Mouse (Mus musculus) forebrain, embryonic 15.5 days (tissue): ENCODE measurements around the gene Gm10645. TPM values are rescaled to one million over a fixed set of nuclear protein-coding genes. Genes with fewer than 3 reads are reported as not detected.

Experiments
- ATAC-seq: fragments of 200-750 bp; cut with Nextera tagmentation; replicated peaks from 2 replicates; pipeline ENCODE4 v1.8.0; 2017; ENCODE audit warnings: mild to moderate bottlenecking, moderate TSS enrichment, moderate library complexity
- H3K27ac ChIP-seq: fragments of 300-500 bp; sonication (generic); replicated peaks from 2 replicates; pipeline ENCODE4 v1.5.1; 2015; ENCODE audit warnings: mild to moderate bottlenecking, inconsistent platforms
- H3K27me3 ChIP-seq: fragments of 300-500 bp; sonication (generic); 2 replicates; pipeline ENCODE4 v1.6.1; 2015; ENCODE audit warnings: inconsistent platforms
- H3K36me3 ChIP-seq: fragments of 300-500 bp; sonication (generic); 2 replicates; pipeline ENCODE4 v1.6.1; 2015; ENCODE audit warnings: mild to moderate bottlenecking, inconsistent platforms
- H3K4me1 ChIP-seq: fragments of 300-500 bp; sonication (generic); 2 replicates; pipeline ENCODE4 v1.6.1; 2015; ENCODE audit warnings: inconsistent platforms
- H3K4me2 ChIP-seq: fragments of 300-500 bp; sonication (generic); replicated peaks from 2 replicates; pipeline ENCODE4 v1.6.1; 2015; ENCODE audit warnings: mild to moderate bottlenecking, inconsistent platforms
- H3K4me3 ChIP-seq: fragments of 300-500 bp; sonication (generic); 2 replicates; pipeline ENCODE4 v1.5.1; 2015; ENCODE audit warnings: mild to moderate bottlenecking, inconsistent platforms
- H3K9ac ChIP-seq: fragments of 300-500 bp; sonication (generic); replicated peaks from 2 replicates; pipeline ENCODE4 v1.6.1; 2015; ENCODE audit warnings: mild to moderate bottlenecking, inconsistent platforms
- H3K9me3 ChIP-seq: fragments of 300-500 bp; sonication (generic); 2 replicates; pipeline ENCODE4 v1.6.1; 2016; ENCODE audit warnings: inconsistent platforms
- WGBS: fragments of 180-500 bp; shearing (Covaris S2); methylation state at CpG from one replicate; pipeline ENCODE4 v1.1.7; 2015; ENCODE audit warnings: mixed read lengths; 5-methylcytosine and 5-hydroxymethylcytosine counted together
- polyA plus RNA-seq: library from polyadenylated mRNA; unstranded; fragments of >200 nt; fragmentation: Nextera tagmentation; extraction: Ambion mirVana; gene quantifications from 2 replicates; pipeline ENCODE4 v1.2.1, GENCODE M21; 2015

Gene Gm10645
- polyA plus RNA-seq, 1 experiment from 2014 or later = 8.1 TPM

DNA sequence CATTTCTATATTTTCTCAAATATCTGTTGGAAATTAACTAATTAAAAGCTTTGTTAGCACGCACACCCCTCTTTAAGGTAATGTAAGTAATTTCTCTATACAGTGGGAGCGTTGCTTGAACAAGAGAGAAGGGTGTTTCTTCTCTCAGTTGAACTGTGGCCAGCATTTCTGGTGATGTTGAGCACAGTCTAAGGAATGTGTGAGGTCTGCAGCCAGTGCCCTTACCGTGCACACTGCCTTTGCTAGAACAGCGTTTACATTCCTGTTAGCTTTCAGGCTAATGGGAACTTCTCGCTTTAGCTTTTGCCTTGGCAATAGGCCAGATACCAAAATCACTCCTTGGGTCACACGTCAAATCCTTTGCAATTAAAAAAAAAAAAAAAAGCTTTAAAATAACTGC, 20.4 kb upstream of the Gm10645 start:
- peaks cover 14% of the 10 kb centered on the region for H3K4me1 ChIP-seq
- H3K4me3 ChIP-seq = no peak overlapping the region
- no peak for ATAC-seq
- no peaks in the 10 kb centered on the region for H3K36me3 ChIP-seq
- H3K27me3 ChIP-seq = no peaks in the 10 kb centered on the region
- peak overlapping the region; percentile 77 for H3K27ac ChIP-seq
- no peaks in the 10 kb centered on the region for H3K9me3 ChIP-seq
- H3K4me2 ChIP-seq = no peak overlapping the region
- no peak overlapping the region for H3K9ac ChIP-seq
- WGBS = 54% methylated on average over 6 of the region's 6 CpGs

DNA sequence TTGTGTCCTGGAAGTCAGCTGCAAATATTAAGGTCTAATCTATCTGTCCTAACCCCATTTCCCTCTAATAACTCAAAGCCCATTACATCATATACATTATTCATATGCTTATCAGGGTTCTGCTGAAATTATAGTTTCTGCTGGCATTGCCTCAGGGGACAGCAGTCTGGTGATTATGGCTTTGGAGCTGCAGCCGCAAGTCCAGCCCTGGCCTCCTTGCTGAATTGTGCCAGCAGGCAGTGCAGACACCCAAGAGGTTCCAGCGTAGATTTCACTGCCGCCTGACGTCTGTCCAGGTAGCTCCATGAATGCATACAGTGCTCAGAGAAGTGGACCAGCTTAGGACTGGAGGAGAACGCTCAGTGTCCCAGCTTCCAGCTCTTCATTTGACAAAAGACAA, 16.8 kb upstream of the Gm10645 start:
- H3K27ac ChIP-seq = 0 out of 2 replicates have a peak overlapping the region, but pooled peaks have one; percentile 9
- no peak overlapping the region for H3K4me2 ChIP-seq
- H3K9me3 ChIP-seq = no peaks in the 10 kb centered on the region
- no peaks in the 10 kb centered on the region for H3K27me3 ChIP-seq
- no peak overlapping the region for H3K4me3 ChIP-seq
- 70% methylated on average over 5 of the region's 5 CpGs for WGBS
- H3K4me1 ChIP-seq = peaks cover 18% of the 10 kb centered on the region
- no peaks in the 10 kb centered on the region for H3K36me3 ChIP-seq
- H3K9ac ChIP-seq = no peak overlapping the region
- ATAC-seq = no peak

GRCm38 (mm10) chr8:83181851-83182482, 16.0 kb upstream of the Gm10645 start:
- no peaks in the 10 kb centered on the region for H3K27me3 ChIP-seq
- H3K9me3 ChIP-seq = no peaks in the 10 kb centered on the region
- WGBS = 80% methylated on average over 6 of the region's 6 CpGs
- no peak overlapping the region for H3K4me3 ChIP-seq
- H3K27ac ChIP-seq = no peak overlapping the region
- peaks cover 23% of the 10 kb centered on the region for H3K4me1 ChIP-seq
- H3K4me2 ChIP-seq = no peak overlapping the region
- ATAC-seq = no peak
- H3K9ac ChIP-seq = no peak overlapping the region
- no peaks in the 10 kb centered on the region for H3K36me3 ChIP-seq

DNA sequence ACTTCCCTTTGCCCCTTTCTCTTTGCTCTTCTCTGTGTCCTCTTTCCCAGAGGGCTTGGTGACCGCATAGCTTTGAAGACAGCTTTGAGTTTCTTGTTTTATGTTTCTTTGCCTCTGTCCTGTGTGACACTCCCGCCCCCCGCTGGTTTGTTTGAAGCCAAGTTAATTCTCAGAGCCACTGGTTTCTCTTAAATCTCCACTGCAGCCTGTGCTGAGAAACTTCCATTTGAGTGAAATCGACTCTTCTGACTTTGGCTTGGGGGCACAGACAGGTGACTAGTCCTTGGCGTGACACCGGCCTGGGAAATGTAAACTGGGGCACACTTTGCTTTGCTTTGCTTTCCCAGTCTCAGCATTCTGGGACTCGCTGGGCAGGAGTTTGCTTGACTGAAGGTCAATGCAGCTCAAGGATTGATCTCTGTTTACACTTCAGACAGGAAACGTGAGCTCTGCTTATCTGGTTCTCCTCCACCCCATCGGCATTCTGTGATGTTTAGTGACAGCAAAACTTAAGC, 12.3 kb upstream of the Gm10645 start:
- no peaks in the 10 kb centered on the region for H3K27me3 ChIP-seq
- H3K27ac ChIP-seq = no peak overlapping the region
- no peaks in the 10 kb centered on the region for H3K36me3 ChIP-seq
- H3K4me3 ChIP-seq = no peak overlapping the region
- H3K9ac ChIP-seq = no peak overlapping the region
- 0 out of 2 replicates have a peak, but pooled peaks have one; percentile 17 for ATAC-seq
- no peaks in the 10 kb centered on the region for H3K9me3 ChIP-seq
- peaks cover 26% of the 10 kb centered on the region for H3K4me1 ChIP-seq
- WGBS = 17% methylated on average over 9 of the region's 9 CpGs
- H3K4me2 ChIP-seq = no peak overlapping the region

GRCm38 (mm10) chr8:83177317-83178195, 11.6 kb upstream of the Gm10645 start:
- no peak overlapping the region for H3K4me3 ChIP-seq
- no peaks in the 10 kb centered on the region for H3K27me3 ChIP-seq
- 0 out of 2 replicates have a peak, but pooled peaks have one; percentile 40 for ATAC-seq
- H3K9ac ChIP-seq = no peak overlapping the region
- H3K36me3 ChIP-seq = no peaks in the 10 kb centered on the region
- H3K27ac ChIP-seq = no peak overlapping the region
- no peak overlapping the region for H3K4me2 ChIP-seq
- no peaks in the 10 kb centered on the region for H3K9me3 ChIP-seq
- 22% methylated on average over 11 of the region's 11 CpGs for WGBS
- peaks cover 25% of the 10 kb centered on the region for H3K4me1 ChIP-seq

GRCm38 (mm10) chr8:83176785-83177184, 10.8 kb upstream of the Gm10645 start:
- no peaks in the 10 kb centered on the region for H3K36me3 ChIP-seq
- WGBS = 61% methylated on average over 2 of the region's 2 CpGs
- H3K9ac ChIP-seq = no peak overlapping the region
- no peaks in the 10 kb centered on the region for H3K9me3 ChIP-seq
- H3K4me2 ChIP-seq = no peak overlapping the region
- peaks cover 19% of the 10 kb centered on the region for H3K4me1 ChIP-seq
- H3K4me3 ChIP-seq = no peak overlapping the region
- no peaks in the 10 kb centered on the region for H3K27me3 ChIP-seq
- ATAC-seq = peak; percentile 46; the same call in 1 of the 2 replicates
- H3K27ac ChIP-seq = 0 out of 2 replicates have a peak overlapping the region, but pooled peaks have one; percentile 1

DNA sequence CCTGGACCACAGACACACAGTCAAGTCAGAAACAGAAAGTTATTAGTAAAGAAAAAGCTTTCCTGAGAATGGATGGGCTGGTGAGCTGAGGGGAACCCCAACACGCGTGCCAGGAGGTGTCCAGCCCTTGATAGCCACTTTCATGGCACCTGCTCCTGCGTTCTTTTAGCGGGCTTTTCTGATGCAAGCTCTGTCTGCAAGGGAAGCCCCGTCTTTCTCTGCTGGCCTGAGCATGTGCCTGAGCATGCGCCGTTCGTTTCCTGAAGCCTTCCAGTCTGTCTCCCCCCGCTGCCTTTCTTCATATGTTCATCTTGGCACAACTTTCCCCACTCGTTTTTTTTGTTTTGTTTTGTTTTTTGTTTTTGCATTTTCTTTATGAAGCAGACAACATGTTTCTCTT, 9.7 kb upstream of the Gm10645 start:
- Histone ChIP-seq H3K27ac (peak overlapping the region; percentile 1; the same call in 1 of the 2 replicates), H3K4me1 (peaks cover 19% of the 10 kb centered on the region), H3K4me3 (no peak overlapping the region), H3K36me3 (no peaks in the 10 kb centered on the region), H3K9me3 (no peaks in the 10 kb centered on the region), H3K27me3 (no peaks in the 10 kb centered on the region), H3K4me2 (no peak overlapping the region), H3K9ac (no peak overlapping the region)
- no peak for ATAC-seq
- WGBS = 61% methylated on average over 10 of the region's 10 CpGs

DNA sequence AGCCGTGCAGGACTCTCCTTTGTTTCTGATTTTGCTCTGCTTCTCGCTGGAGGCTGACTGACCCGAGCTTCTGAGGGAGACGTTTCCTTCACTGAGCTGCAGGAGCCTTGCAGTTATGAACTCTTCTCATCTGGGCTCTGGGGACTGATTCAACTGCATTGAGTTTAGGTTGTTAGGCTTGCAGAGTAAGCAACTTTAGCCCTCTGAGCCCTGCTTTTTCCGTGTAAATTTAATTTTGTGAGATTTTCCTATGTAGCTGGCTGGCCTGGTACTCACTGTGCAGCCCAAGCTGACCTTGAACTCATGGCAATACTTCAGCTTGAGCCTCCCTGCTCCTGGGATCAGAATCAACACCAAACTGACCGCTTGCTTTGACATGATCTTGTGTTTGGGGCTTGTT, 4.9 kb upstream of the Gm10645 start:
- 50% methylated on average over 6 of the region's 6 CpGs for WGBS
- Histone ChIP-seq H3K4me1 (peaks cover 30% of the 10 kb centered on the region), H3K9ac (no peak overlapping the region), H3K4me2 (no peak overlapping the region), H3K9me3 (no peaks in the 10 kb centered on the region), H3K36me3 (no peaks in the 10 kb centered on the region), H3K27ac (no peak overlapping the region), H3K27me3 (no peaks in the 10 kb centered on the region), H3K4me3 (no peak overlapping the region)
- ATAC-seq = no peak

DNA sequence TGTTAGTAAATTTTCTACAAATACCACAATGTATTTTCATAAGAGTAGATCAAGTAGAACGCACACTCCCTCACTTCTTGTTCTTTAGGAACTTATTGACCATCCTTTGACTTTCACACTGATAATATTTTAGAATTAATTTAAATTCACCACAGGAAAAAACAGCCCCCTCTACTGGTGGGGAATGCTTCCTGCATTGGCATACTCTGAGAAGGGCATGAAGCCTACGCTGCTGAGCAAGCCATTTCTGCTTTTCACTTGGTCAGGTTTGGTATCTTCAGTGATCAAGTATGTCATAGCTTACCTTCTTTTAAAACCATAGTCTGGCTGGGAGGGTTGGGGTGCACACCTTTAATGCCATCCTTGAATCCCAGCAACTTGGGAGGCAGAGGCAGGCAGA, 3.7 kb upstream of the Gm10645 start:
- Histone ChIP-seq H3K9me3 (no peaks in the 10 kb centered on the region), H3K36me3 (no peaks in the 10 kb centered on the region), H3K27ac (no peak overlapping the region), H3K9ac (no peak overlapping the region), H3K4me2 (no peak overlapping the region), H3K4me1 (peaks cover 28% of the 10 kb centered on the region), H3K27me3 (no peaks in the 10 kb centered on the region), H3K4me3 (no peak overlapping the region)
- no peak for ATAC-seq
- 93% methylated on average over 2 of the region's 2 CpGs for WGBS

DNA sequence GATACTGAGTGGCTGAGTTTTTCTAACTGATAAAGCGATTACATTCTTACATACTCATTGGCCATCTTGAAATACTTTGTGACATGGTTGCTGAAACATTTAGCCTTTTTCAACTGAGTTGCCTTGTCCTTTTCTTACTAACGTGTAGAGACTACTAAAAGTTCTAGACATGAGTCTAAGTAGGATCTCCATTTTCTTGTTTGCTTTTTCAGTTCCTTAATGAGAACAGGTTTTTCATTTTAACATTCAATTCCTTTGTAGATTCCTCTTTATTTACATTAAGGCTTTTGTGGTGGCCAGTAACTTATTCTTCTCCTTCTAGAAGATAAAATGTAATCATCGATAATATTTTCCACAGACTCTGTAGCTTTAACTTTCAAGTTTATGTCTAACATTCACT, 3.2 kb upstream of the Gm10645 start:
- 86% methylated on average over 3 of the region's 3 CpGs for WGBS

DNA sequence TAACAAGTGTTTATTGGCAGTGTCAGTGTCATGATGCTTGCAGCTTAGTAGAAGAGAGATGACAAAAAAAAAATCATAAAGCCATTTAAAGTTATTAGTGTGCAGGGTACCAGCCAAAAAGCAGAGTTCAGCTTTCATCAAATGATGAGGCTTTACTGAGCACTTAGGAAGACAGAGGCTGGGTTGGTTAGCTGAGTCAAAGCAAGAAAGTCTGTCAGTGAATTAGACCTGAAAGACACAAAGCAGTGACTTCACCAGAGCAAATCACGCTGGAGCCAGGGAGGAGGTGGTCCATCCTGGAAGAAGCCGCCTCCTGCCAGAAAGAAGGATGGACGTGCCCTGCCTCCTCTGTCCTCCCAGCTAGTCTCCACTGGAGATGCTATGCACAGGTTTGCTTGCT, 2.0 kb upstream of the Gm10645 start:
- Histone ChIP-seq H3K27me3 (no peaks in the 10 kb centered on the region), H3K9me3 (no peaks in the 10 kb centered on the region), H3K4me3 (peak overlapping the region; percentile 58), H3K36me3 (no peaks in the 10 kb centered on the region), H3K4me2 (peak overlapping the region; percentile 65), H3K4me1 (peaks cover 32% of the 10 kb centered on the region), H3K27ac (no peak overlapping the region), H3K9ac (no peak overlapping the region; the same call in 1 of the 2 replicates)
- ATAC-seq = no peak
- 58% methylated on average over 3 of the region's 3 CpGs for WGBS

More for the DNA sequence above, 3.2 kb upstream of the Gm10645 start:
- H3K27me3 ChIP-seq = no peaks in the 10 kb centered on the region
- H3K27ac ChIP-seq = no peak overlapping the region
- H3K36me3 ChIP-seq = no peaks in the 10 kb centered on the region
- H3K9ac ChIP-seq = no peak overlapping the region
- no peak for ATAC-seq
- no peak overlapping the region for H3K4me2 ChIP-seq
- no peaks in the 10 kb centered on the region for H3K9me3 ChIP-seq
- H3K4me1 ChIP-seq = peaks cover 32% of the 10 kb centered on the region
- H3K4me3 ChIP-seq = no peak overlapping the region

GRCm38 (mm10) chr8:83165235-83165930, 587 bp downstream of the Gm10645 start, which contains the start of gene Tbc1d9:
Tbc1d9 (plus strand) TSS chr8:83165352.
- H3K4me2 ChIP-seq = peak within 1 kb of the TSS; percentile 65
- no peaks in the 10 kb centered on the region for H3K27me3 ChIP-seq
- peak within 1 kb of the TSS; percentile 58 for H3K4me3 ChIP-seq
- under 1% methylated on average over 56 of the region's 63 CpGs for WGBS
- peak; percentile 93 for ATAC-seq
- no peaks in the 10 kb centered on the region for H3K36me3 ChIP-seq
- peaks cover 32% of the 10 kb centered on the region for H3K4me1 ChIP-seq
- H3K27ac ChIP-seq = peak within 1 kb of the TSS; percentile 90
- peak within 1 kb of the TSS; percentile 87 for H3K9ac ChIP-seq
- no peaks in the 10 kb centered on the region for H3K9me3 ChIP-seq
